Mouse (Mus musculus): ENCODE results near the gene Lenep. TPM values are rescaled to one million over a fixed set of nuclear protein-coding genes. Genes with fewer than 3 reads are reported as not detected.
A peak's percentile ranks its signal among the peaks of the same experiment; 100 is the strongest.

Lenep gene
- total RNA-seq, 2 experiments from 2014 or later, result 1.6 to 4.0 TPM

DNA sequence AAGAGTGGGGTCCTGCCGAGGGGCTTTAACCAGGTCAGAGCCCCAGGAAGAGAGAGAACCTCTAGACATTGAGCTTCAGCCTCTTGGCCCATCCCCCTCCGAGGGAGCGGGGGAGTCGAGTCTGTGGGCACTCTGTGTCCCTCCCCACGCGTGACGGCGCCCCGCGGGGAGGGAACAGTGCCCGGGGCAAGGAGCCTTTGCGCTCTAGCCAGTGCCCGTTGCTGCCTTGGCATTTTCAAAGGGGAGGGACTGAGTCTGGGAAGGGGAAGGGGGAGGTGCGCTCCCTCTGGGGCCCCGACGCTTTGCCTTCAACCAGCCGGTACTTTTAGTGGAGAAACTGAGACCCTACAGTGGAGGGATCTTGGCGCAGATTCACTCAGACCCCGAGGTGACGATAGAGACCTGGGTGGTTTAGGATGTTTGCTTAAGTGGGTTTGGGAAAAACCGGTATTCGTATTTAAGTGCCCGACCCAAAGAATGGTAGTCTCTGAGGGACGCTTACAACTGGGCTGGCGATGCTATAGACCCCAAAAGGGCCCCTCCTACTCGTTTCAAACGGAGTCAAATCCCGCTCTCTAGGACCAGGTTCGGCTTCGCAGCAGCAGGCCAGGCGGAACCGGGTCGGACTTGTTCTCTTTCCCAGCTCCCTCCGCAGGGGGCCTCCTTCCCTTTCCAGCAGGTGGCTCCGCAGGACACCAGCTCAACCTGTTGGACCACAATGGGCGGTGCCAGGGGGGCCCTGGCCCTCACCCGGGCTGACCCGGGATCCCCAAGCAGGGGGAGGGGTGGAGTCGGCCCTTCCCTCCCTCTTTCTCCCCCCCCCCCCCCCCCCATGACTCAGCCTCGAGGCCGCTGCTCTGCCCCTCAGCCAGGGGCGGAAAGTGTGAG is 8.3 kb downstream of the Lenep start, which contains the start of gene Zbtb7b:
Zbtb7b (minus strand) TSS at position 771 of the 888 bp plus-strand sequence.
- DNase-seq (ENCODE audit: low spot score in 2 of 2), result peak; percentile 49 to 67
- intact Hi-C loops (cut with DNase I), result no loop called here

DNA sequence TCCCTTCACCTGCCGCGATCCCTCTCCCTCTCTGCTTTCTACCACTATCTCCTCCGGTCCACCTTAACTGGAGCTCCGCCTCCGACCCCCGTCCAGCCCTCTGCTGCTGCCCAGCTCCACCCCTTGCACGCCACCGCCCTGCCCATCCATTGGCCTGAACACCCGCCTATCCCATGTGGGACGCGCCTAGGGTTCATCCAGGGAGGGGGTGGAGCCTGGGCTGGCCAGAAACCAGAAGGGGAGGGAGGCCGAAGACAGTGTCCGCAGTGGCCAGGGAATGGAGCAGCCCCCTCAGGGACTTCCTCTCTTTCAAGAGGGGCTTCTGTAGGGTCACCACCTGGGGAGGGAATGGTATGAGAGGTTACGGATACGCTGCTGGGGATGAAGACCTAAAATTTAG is 9.0 kb downstream of the Lenep start:
- intact Hi-C loops (cut with DNase I), result no loop called here
- DNase-seq (ENCODE audit: low spot score in 2 of 2), result peak; percentile 95 to 97

DNA sequence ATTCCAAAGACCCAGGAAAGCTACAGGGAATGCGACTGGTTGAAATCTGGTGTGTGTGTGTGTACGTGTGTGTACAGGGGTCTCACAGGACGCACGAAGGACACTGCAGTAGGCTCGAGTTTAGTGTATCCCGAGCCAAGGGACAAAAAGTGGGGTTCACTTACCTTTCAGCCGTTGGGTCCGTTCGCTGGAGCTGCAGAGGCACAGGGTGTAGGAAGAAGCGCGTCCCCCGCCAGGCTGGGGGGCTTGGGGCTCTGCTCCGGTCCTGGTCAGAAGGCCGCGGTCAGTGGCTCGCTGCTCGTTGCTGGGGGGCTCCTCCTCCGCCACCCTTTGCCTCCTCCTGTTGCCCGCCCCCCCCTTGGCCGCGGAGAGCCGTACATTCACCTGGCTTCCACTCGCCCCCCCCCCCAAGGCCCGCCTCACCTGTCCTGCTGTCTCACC is 9.7 kb downstream of the Lenep start:
- intact Hi-C loops (cut with DNase I), result no loop called here

DNA sequence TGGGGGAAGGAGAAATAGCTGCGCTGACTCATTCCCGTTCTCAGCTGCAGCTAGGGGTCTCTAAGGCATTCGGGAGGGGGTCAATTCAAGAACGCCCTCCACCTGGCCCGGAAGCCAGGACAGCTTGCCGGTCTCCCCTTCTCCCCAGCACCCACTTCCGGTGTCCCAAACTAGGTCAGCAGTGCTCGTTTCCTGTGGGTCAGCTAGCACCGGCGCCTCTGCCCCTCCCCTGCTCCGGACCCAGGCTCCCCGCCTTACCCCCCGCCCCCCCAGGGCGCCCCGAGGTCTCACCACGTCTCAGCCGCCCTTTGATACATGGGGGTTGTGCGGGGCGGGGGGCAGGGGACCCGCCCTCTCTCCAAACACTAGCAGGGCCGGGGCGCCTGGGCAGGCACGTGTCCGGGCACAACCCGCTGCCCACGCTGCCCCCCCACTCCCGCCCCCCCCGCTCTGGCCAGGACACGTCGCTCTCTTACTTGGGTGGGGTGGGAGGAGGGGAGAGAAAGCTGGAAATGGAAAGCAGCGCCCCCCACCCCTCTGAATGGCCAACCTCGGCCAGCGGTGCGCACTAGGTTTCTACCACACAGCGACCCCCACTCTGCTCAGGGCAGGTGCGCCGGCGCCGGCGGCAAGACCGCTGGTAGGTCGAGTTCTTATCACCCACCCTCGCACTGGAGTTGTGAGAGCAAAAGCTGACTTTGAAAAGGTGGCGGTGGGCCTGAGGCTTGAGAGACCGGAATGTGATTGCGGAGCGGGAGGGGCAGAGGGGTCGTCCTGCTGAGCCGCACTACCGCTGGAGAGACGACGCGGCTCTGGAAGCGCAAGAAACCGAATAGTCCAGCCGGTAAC is 10.7 kb downstream of the Lenep start:
- intact Hi-C loops (cut with DNase I), result no loop called here
- peak in 1 of 2 experiments; percentile 48 for DNase-seq (ENCODE audit: low spot score in 2 of 2)

More for the DNA sequence above, 9.7 kb downstream of the Lenep start:
- DNase-seq (ENCODE audit: low spot score in 2 of 2), result no peak

DNA sequence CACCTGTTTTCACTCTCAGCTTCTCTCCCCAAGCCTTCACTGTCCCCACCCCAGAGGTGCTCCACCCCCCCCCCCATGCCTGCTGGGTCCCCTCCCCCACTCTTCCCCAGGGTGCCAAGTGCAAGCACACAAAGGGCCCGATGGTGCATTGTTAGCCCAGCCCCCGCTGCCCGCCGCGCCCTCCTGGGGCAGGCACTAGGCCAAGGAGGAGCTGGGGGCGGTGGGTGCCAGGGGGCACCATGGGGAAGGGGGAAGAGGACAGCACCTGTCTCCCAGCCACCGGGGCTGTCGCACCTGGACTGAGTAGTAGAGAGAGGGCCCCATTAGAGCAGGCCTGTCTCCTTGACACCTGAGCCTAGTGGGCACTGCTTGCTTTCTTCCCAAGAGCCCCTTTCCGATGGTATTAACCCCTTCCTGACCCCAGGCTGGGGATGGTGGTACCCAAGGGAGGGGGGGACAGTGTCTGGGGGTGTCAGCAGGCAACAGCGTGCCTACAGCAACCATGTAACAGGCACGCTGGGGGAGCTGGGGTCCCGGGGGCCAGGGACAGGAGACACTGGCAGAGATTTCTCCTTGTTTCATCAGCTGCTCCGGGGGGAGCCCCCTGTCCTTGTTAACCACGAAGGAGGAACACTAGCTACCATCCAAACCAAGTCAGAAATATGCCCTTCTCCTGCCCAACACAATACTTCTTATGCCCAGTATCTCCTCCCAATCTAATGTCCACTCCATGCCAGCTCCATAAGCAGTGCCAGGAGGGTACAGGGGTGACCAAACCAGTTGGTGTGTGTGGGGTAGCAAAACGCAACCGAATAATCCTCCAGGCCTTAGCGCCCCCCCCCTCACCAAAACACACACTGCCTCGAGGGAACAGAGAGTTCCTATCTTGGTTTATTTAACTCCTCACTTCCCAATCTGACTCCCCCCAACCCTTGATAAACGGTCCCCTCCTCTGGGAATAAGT is 11.6 kb downstream of the Lenep start:
- DNase-seq (ENCODE audit: low spot score in 2 of 2), result peak in 1 of 2 experiments; percentile 17
- intact Hi-C loops (cut with DNase I), result no loop called here

DNA sequence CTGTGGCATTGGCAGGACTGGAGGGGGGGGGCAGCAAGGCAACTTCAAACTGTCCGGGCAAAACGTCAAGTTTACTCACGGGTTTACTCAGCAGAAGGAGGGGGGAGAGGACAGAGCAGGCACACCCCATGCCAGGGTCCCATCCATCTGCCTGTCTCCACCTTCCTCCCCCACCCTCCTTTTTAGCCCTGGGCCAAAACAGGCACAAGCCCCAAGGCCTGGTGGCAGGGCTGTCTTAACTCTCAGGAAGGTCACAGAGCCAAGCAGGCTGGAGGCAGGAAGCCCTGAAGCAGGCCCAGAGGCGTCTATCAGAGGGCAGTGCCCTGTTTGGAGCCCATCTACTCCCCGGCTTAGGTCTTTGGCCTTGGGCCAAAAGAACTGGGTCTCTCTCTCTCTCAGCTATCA is 12.5 kb downstream of the Lenep start:
- intact Hi-C loops (cut with DNase I), result no loop called here
- no peak for DNase-seq (ENCODE audit: low spot score in 2 of 2)

DNA sequence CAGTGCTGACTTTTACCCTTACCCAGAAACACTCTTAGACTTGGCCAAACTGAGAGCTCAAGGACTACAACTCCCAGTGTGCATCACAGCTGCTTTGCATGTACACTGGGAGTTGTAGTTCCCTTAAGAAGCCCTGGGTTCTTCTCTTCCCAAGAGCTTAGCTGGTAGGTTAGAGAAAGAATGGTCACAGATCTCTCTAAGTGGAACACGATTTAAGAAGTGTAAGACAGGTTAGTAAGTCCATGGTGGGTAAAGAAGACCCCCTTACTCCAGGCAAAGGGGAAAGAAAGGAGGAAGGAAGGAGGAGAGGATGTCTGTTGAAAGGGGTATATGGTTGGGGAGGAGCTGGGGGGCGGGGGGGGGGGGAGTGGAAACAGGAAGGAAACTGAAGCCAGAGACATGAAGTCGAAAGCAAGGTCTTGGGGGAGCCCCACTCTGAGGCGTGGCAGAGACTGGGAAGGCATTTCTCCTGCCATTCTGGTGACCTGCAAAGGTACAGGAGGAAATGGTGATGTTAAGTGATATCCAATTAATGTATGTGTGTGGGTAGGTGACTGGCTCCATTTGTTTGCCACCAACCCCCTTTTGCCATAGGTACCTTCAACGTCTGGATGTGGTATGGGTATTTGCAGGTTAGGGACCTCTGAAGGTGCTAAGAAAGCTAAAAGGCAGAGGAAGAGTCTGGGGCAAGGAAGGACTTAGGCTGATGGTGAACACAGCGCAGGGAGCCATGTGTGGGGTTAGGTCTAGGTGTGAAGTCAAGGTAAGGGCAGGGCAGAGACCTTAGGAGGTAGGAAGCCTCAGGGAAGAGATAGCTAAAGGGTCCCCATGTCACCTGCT is 13.5 kb downstream of the Lenep start:
- intact Hi-C loops (cut with DNase I), result no loop called here
- peak; percentile 45 to 54 for DNase-seq (ENCODE audit: low spot score in 2 of 2)

DNA sequence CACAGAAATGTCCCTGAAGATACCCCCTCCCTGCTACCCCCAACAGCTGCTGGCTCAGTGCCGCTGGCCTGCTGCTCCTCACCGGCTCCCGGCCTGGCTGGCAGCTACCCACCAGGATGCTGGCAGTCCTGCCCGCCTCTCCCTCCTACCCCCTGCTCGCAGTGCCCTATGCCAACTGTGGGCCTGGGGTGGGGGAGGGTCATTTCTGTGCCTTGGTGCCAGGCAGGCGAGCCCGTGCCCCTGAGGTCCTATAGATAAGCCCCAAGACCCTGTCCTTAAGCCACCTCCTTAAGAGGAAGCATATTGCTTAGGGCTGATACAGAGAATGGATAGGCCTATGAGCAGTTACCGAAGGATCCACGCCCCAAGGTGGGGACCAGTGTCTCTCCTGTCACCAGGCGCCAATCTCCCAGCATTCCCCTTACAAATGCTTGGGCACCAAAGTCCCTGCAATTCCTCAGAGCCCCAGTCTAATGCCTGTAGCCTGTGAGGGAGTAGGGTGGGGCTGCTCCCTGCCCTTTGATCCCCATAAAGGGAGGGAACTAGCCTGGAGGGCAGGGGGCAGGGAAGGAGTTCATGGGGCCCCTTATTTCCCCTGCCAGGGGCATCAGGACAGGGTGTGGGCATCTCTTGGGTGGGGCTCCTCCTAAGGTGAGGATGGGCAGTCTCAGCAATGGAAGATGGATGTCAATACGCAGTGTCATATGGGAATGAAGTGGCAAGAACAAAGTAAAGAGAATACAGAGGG is 14.3 kb downstream of the Lenep start:
- DNase-seq (ENCODE audit: low spot score in 2 of 2), result peak; percentile 40 to 45
- intact Hi-C loops (cut with DNase I), result no loop called here

DNA sequence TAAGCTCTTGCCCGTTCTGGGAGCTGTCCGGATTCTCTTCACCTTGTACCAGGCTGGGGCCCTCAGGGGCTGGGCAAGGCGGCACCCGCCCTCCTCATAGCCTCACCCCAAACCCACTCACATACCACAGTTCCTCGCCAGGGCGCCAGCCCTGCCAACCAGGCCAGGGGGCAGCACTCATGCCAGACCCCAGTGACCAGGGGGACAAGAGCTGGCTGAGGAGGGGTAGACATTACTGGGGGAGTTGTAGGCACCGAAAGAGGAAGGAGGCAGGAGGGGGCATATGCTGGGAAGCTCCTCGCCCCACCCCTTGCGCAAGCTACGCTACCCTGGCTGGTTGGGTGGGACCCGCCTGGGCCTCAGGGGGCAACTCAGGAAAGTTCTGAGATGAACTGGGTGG is 15.0 kb downstream of the Lenep start:
- intact Hi-C loops (cut with DNase I), result no loop called here
- DNase-seq (ENCODE audit: low spot score in 2 of 2), result no peak

DNA sequence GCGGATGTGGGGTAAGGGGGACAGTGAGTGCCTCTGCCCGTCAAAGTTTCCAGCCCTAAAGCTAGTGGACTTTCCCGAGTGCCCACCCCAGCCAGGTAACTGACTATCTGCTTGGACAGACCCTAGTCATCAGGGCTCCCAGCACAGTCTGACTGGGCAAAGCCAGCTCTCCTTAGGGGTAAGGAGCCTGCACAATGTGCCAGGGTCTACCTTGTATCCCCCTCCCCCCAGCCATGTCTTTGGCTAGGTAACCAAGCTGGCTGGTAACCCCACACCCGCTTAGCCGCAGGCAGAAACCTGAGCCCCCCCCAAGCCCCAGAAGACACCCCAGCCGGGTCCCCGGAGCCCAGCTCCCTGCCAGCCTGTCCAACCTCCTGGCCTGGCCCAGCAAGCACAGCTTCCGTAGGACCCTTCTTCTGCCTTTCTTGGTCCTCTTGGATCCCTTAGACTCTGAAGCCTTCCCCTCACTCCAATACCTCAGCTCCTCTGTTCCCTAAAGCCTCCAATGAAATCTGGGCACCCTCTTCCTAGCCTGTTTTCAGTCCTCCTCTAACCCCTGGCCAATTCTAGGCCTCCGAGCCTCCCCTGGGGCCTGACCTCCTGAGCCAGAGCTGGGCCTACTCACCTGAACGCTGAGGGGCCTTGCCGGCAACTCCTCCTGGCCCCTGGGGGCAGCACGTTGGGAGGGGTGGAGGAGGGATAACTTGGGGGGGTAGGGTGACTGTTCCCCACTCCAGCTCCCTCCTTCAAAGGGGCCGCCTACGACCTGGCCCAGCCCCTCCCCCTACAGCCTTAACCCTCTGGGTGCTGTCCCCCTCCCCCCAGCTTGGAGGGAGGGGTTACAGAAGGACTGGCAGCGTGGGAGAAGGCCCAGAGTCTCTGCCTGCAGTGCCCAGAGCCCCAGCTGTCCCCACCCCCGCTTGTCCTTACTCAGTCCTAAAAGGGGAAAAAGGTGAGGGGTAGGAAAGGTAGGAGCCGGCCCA is 15.9 kb downstream of the Lenep start:
- intact Hi-C loops (cut with DNase I), result no loop called here
- DNase-seq (ENCODE audit: low spot score in 2 of 2), result no peak

DNA sequence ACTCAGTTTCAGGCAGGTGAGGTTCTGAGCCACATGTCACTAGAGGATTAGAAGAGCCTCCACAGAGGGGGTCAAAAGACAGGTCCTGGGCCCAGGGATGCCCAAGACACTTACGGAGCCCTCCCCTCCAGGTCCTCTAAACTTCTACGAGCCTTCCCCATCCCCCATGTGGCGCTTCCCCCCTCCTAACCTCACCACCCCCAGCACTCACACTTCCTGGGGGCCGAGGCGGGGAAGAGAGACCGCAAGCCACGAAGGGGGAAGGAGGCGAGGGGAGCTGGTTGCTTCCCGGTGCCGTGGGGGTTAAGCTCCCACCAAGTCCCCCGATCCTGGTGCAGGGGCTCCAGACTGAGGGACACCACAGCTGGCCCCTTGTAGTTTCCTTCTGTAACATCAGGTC is 17.1 kb downstream of the Lenep start:
- intact Hi-C loops (cut with DNase I), result no loop called here
- DNase-seq (ENCODE audit: low spot score in 2 of 2), result no peak

DNA sequence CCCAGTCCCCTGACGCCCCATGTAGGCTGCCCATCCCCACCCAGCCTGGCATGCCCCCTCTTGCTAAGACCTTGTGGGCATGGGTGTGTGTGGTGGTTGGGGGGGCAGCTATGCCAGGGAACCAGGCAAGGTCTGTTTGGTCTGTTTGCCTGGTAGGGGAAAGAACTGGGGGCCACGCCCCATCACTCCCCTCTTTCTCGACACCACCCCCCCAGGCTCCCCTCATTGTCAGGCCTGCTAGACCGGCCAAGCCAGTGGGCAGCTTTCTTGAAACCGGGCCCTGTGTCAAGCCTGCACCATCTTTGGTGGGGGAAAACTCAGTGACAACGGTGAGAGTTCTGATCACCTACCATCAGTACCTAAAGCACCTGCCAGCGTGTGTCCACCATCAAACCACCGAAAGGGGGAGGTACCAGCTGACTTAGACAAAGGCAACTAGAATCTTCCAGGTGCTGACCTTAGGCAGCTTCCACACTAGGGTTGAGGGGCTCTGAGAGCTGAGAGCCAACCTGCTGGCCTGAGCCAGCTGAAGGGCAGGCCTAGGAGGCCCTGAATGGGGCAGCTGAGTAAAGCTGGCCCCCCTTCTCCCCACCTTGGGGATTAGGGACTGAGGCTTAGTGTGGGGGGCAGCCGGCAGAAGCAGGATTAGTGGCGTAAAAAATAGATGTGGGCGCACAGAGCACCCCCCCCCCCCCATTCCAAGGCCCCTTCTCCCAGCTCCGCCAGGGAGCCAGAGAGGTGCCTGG is 18.1 kb downstream of the Lenep start:
- intact Hi-C loops (cut with DNase I), result no loop called here

DNA sequence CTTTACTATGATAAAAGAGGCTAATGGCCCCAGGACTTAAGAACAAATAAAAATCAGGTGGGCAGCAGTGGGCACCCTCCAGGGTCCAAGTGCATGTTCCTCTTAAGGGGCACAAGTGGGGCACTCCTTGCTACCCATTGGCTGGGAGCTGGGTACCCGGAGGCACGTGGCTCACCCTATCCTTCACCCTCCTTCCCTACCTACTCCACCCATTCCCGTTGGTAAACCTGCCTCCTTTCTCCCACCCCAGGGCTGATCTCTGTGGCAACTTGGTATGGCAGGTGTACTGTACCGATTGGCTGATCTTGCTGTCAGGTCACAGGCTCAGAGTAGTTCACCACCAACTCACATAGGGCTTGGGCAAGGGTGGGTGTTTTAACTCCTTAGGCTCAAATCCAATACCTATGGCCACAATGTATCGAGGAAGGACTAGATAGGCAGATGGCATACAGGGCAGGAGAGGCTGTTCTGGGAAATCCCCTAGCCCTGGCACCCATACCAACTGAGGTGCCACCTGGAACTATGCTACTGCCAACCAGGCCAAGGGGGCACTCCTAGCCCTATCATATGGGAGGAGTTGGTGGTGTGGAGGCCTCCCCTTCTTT is 18.8 kb downstream of the Lenep start:
- DNase-seq (ENCODE audit: low spot score in 2 of 2), result no peak
- intact Hi-C loops (cut with DNase I), result no loop called here

More for the DNA sequence above, 18.1 kb downstream of the Lenep start:
- no peak for DNase-seq (ENCODE audit: low spot score in 2 of 2)

DNA sequence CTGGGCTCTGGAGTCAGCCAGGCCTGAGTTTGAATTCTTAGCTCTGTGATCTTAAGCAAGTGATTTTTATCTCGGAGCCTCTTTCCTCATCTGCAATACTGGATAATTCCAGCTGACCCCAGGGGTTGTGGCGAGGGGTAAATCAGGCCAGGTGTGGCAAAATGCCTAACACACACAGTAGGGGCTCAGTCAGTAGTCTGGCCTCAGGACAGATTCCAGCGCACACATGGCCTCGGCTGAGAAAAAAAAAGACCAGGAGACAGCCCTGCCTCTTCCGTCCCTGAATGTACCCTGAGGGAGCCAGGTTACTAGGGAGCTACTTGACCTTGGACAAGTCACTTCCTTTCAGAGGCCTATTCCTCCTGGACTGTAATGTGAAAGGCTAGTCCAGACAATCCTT is 19.6 kb downstream of the Lenep start:
- intact Hi-C loops (cut with DNase I), result no loop called here
- no peak for DNase-seq (ENCODE audit: low spot score in 2 of 2)

Measured in left cerebral cortex, postnatal 14 days (tissue).